Mouse (Mus musculus) cerebellum, adult 11-12 months (tissue): ENCODE measurements around the gene Nr6a1.

Experiments
- DNase-seq: peaks from one replicate; pipeline ENCODE4 v3.0.0; 2022

Nr6a1 gene

GRCm38 (mm10) chr2:38866711-38867110, 60.8 kb downstream of the Nr6a1 start:
- no peak for DNase-seq

- no peak for DNase-seq
Observed at GRCm38 (mm10) chr2:38864011-38864410, 63.5 kb downstream of the Nr6a1 start.

DNA sequence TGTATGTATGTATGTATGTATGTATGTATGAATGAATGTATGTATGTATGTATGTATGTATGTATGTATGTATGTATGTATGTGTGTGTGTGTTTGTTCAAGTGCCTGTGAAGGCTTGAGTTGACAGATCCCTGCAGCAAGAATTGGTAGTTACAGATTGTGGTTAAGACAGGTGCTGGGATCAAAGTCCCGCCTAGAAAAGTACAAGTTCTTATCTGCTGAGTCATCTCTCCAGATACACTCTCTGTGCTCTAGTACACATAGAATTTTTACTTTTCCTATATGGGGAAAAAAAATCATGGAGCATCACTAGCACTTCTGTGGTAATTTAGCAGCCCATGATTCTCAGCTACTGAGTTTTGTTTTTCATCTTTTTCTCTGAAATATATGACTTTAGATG, 75.7 kb downstream of the Nr6a1 start:
- DNase-seq: no peak

DNA sequence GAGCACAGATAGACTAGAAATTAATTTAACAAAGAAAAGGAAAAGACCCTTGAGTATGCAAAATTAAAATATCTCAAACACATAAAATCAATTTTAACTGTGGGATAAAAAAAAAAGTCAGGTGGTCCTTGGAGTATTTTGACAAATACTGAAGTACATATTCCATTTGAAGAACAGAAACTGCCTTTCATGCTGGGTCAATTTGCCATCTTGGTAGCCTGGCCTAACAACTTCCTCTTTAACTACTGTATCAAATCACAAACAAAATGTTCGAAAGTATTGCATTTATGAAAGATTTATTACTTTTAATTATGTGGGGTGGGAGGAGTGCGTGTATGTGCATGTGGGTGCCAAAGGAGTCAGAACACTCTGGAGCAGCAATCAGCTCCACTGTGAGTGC, 81.2 kb downstream of the Nr6a1 start:
- DNase-seq: no peak

DNA sequence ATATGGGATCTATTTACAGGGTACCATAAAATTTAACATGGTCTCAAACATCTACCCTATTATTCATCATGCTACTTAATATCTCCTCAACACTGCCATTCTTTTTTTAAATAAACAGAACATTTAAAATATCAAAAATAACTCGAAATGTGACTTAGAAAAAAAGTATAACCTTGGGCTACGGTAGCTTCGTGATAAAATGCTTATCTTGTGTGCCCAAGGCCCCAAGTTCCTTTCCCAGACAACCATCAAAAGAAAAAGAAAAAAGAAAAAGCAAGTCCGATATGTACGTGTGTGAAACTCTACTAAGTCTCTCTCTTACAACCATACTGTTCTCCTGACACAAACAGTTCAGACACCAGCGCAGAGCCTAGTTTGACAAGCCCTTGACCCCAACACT, 92.0 kb downstream of the Nr6a1 start:
- DNase-seq: no peak

GRCm38 (mm10) chr2:38831976-38832375, 95.5 kb downstream of the Nr6a1 start:
- DNase-seq: no peak

GRCm38 (mm10) chr2:38829521-38829920, 98.0 kb downstream of the Nr6a1 start:
- no peak for DNase-seq

DNA sequence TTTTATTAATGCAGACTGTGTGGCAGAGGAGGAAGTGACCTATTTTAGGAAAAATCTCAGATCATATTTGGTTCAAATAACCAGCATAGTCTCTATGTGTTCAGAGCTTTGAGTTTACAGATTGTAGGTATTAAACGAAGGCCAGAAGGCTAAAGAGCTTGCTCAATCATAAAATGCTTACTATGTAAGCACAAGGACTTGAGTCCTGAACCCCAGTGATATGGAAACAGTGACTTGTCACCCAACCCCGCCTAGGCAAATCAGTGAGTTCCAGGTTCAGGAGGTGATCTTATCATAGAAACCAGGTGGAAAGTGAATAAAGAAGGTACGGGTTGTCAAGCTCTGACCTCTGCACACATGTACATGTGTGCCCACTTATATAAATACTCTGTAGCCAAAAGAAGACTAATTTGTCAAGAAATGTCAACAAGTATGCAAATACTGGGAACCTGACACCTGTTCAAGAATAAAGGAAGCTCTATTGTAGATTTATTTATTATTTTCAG, 99.6 kb downstream of the Nr6a1 start:
- no peak for DNase-seq

DNA sequence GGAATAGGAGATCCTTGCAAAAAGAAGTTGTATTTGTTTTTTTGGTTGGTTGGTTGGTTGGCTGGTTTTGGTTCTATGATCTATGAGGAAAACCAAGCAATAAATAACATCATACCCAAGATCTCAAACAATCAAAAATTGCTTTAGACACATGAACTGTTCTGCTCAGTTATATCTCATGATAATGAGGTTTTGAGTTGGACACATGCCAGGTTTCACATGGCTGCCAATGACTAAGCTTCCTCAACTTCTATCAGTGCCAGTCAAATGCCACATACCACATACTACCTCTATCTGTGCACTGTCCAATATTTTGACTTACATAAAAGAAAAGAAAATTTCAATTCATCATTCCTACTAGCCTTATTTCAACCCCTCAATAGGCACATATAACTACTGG, 101.3 kb downstream of the Nr6a1 start:
- DNase-seq: no peak

DNA sequence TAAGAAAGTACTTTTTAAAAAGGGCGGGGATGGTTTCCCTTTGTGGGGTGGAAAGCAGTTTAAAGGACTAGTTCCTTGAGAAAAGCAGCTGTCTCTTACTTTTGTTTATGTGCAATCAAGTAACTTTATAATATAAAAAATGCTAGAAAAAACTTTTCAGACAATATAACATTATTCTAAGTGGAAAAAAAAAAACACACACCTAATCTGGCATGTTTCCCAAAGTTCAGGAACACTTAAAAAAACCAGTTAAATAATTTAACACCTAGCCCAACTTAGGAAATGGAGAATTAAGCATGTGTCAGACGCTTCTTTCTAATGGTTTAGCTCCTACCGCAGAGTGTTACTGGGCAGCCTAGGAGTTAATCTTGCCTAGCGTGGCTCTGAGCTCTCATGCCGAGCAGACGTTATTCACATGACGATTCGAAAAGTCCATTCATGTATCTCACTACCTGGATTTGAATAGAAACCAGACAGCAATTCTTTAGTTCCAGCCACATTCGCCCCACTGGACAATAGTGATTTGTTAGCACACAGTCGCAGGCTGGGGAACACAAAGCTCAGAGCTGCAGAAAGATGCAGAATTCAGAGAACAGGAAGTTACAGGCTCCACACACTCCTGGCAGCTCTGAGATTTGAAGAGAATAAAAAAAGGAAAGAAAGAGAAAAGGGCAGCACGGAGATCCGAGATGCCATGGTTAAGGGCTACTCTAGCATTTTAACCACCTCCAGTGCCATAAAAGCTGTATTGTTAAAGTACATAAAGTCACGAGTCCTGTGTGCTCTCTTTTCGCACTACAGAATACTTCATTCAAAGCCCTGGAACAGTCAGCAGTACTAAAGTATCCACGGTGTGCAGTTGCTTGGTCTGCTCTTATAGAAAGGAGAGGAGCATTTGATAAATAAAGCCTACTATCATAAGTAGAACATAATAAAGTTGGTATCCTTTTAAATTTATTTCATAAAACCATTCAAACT, 102.4 kb downstream of the Nr6a1 start:
- peak; percentile 4 for DNase-seq

DNA sequence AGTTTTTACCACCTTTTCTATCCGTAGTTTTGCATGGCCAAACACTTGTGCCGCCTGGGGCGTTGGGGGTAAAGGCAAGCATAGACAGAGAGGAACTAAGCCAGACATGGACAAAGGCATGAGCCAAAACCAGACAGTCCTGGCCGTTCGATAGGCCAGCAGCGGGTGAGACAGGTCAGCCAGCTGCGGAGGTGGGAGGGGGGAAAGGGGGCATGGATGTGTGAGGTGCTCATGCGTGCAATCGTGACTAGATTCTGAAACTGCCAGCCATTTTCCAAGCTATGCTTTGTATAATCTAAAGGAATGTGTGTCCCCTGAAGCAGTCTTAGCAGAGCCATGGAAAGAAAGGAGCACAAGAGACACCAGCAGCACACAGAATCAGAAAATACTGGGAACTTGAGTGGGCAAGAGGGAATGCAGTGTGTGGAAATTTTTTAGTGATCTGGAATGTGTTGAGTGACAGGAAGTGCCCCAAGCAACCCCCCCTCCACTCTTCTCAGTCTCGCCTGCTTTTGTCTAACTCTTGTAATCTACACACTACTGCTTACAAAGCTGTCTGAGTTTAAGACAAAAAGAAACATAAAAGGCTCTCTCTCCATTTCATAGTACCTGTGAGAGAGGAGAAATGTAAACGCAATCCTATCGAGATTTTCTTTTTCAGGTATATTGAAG, 103.4 kb downstream of the Nr6a1 start:
- peak; percentile 12 for DNase-seq

DNA sequence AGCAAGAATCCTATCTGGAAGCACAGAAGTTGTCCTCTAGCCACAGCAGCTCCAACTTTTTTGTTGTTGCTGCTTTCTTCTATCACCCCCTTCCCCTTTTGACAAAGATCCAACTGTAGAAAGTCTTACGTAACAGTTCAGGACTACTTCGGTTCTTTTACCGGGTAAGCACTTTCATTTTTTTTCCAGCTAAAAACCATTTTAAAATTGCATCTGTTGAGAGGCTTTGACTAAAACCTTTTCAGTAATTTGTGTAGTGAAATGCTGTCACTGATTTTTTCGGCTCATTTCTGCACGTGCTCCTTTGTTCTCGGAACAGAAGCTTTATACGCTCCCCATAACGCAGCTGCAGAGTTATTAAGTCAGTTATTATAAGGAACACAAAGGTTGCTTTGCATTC, 104.1 kb downstream of the Nr6a1 start:
- DNase-seq: no peak

GRCm38 (mm10) chr2:38822995-38823394, 104.5 kb downstream of the Nr6a1 start:
- DNase-seq: peak; percentile 9

GRCm38 (mm10) chr2:38817487-38817886, 110.0 kb downstream of the Nr6a1 start:
- DNase-seq: no peak

DNA sequence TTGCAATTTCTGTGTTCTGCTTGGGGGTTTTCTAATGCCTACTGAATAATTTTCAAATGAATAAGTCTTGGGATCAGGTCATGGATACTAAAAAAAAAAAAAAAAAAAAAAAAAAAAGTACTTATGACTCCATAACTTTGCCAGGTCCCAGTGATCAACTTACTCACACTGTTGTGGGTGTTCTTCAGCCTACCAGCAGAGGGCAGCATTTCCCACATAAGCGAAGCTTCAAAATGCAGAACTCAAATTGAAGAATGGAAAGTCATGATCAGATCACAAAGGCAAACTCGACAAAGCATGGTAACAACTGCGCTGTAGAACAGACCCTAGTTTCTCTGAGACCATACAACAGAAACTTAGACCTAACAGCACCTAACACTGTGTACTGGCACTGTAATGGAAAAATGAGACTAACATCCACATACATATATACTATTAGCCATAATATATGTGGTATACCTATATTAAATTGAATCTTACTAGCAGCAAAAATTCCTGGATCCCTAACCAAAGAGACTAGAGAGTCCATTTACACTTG, 130.3 kb downstream of the Nr6a1 start:
- peak; percentile 29 for DNase-seq

- no peak for DNase-seq
Observed at GRCm38 (mm10) chr2:38787338-38787737, 140.2 kb downstream of the Nr6a1 start.

- no peak for DNase-seq
Observed at GRCm38 (mm10) chr2:38786216-38786960, 141.1 kb downstream of the Nr6a1 start.

- DNase-seq: no peak
Observed at GRCm38 (mm10) chr2:38785113-38785512, 142.4 kb downstream of the Nr6a1 start.

- DNase-seq: no peak
Observed at GRCm38 (mm10) chr2:38784396-38784795, 143.1 kb downstream of the Nr6a1 start.

DNA sequence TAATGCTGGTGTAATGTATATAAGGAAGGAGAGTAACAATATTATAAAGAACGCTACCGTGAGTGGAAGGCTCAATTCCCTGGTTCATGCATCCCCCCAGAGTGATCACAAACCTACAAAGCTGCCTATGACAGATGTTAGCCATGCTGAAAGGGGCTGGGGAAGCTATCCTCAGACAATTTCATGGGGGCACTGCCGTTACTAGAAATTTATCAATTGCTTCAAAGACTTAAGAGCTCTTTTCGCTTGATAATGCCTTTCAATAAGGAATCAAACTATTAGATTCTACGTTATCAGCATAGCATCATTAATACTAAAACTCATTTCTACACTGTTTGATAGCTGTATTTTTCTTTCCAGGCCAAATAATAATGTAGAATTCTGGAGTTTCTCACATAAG, 144.1 kb downstream of the Nr6a1 start:
- no peak for DNase-seq

DNA sequence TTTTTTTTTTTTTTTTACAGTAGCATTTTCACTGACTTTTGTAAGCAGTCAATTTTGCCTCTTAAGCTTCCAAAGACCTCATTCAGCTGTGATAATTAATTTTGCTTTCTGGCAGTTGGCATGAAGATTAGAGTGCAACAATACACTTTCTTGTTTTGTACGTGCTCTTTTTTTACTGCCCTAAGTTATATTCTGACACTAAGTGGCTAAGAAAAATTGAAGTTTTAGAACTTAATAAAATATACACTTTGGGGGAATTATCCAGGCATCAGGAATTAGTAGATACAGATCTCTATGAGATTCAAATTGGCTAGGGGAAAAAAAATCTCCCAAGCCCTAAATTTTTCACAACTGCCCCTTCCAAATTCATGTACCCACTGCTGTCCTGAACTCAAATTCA, 144.8 kb downstream of the Nr6a1 start:
- DNase-seq: no peak

- no peak for DNase-seq
Observed at GRCm38 (mm10) chr2:38781945-38782720, 145.4 kb downstream of the Nr6a1 start.
